Mouse (Mus musculus) cerebellum, postnatal 36 days (tissue): ENCODE data around the gene Tmem248.

Experiments
- DNase-seq, 2 experiments: peaks; one replicate each; pipeline ENCODE4 v3.0.0; 2021 to 2022; ENCODE audit warnings: mixed read lengths in 2 of 2

The Tmem248 gene

GRCm38 (mm10) chr5:130216781-130217180, at the start of gene Tmem248:
Tmem248 (plus strand) TSS chr5:130217081.
- no peak for DNase-seq

GRCm38 (mm10) chr5:130169109-130169508, 47.8 kb upstream of the Tmem248 start:
- no peak for DNase-seq

- no peak for DNase-seq
Measured at GRCm38 (mm10) chr5:130170666-130171422, 46.0 kb upstream of the Tmem248 start.

GRCm38 (mm10) chr5:130171423-130171954, 45.4 kb upstream of the Tmem248 start, which contains the start of gene Rabgef1:
Rabgef1 (plus strand) TSS chr5:130171798.
- DNase-seq: peak; percentile 92 to 95

GRCm38 (mm10) chr5:130171956-130172601, 44.8 kb upstream of the Tmem248 start:
- DNase-seq: peak in 1 of 2 experiments; percentile 55

GRCm38 (mm10) chr5:130173012-130173411, 43.9 kb upstream of the Tmem248 start:
- DNase-seq: no peak

- DNase-seq: no peak
Measured at GRCm38 (mm10) chr5:130177871-130178270, 39.0 kb upstream of the Tmem248 start.

GRCm38 (mm10) chr5:130180362-130180761, 36.5 kb upstream of the Tmem248 start:
- no peak for DNase-seq

GRCm38 (mm10) chr5:130181740-130182540, 34.9 kb upstream of the Tmem248 start:
- DNase-seq: no peak

GRCm38 (mm10) chr5:130182541-130182821, 34.4 kb upstream of the Tmem248 start:
- DNase-seq: no peak

GRCm38 (mm10) chr5:130184193-130184856, 32.6 kb upstream of the Tmem248 start:
- DNase-seq: no peak

- no peak for DNase-seq
Measured at GRCm38 (mm10) chr5:130185312-130185711, 31.6 kb upstream of the Tmem248 start.

GRCm38 (mm10) chr5:130187383-130187782, 29.5 kb upstream of the Tmem248 start:
- DNase-seq: peak in 1 of 2 experiments; percentile 16

- DNase-seq: no peak
Measured at GRCm38 (mm10) chr5:130190909-130191308, 26.0 kb upstream of the Tmem248 start.

- no peak for DNase-seq
Measured at GRCm38 (mm10) chr5:130191865-130192264, 25.0 kb upstream of the Tmem248 start.

- no peak for DNase-seq
Measured at GRCm38 (mm10) chr5:130192356-130192944, 24.4 kb upstream of the Tmem248 start.

- DNase-seq: no peak
Measured at GRCm38 (mm10) chr5:130193760-130194159, 23.1 kb upstream of the Tmem248 start.

GRCm38 (mm10) chr5:130196307-130196706, 20.6 kb upstream of the Tmem248 start:
- DNase-seq: no peak

GRCm38 (mm10) chr5:130197454-130197853, 19.4 kb upstream of the Tmem248 start:
- no peak for DNase-seq

GRCm38 (mm10) chr5:130197981-130198380, 18.9 kb upstream of the Tmem248 start:
- DNase-seq: no peak

- DNase-seq: no peak
Measured at GRCm38 (mm10) chr5:130200233-130201029, 16.4 kb upstream of the Tmem248 start.
